Mouse (Mus musculus) liver, embryonic 14.5 days (tissue): ENCODE measurements at regions not wholly inside any gene's neighbourhood (a gene's known extent, or its start where the extent isn't known, plus 50 kb on each side); places are given as distances from the start of the nearest gene placed in this dataset.

Source experiments
- CTCF ChIP-seq: IDR thresholded peaks from 2 replicates; pipeline ENCODE4 v1.5.1; 2016; ENCODE audit warnings: antibody characterized with exemption, low read depth, control low read depth
- EP300 ChIP-seq: IDR thresholded peaks from 2 replicates; pipeline ENCODE4 v1.6.1; 2016; ENCODE audit warnings: antibody characterized with exemption, low read depth

GRCm38 (mm10) chr19:14319677-14320191 lies 278.1 kb downstream of the Tle4 start:
- TF ChIP-seq EP300 = no peak
- TF ChIP-seq CTCF = no peak
